Mouse (Mus musculus): ENCODE data around the gene Agbl1. TPM values are rescaled to one million over a fixed set of nuclear protein-coding genes. Genes with fewer than 3 reads are reported as not detected.

Agbl1 gene
- total and polyA plus RNA-seq, 3 experiments = not detected

GRCm38 (mm10) chr7:77114021-77114420, 884.3 kb downstream of the Agbl1 start:
- dilution Hi-C loops (cut with MboI; ENCODE audit: extremely low pct_ligation_motif_present, extremely low pct_unique_long_range_greater_than_20kb, low sequenced_read_pairs) = no loop called here
- H3K36me3 ChIP-seq (replicated peaks in 1 of 2; ENCODE audit: control insufficient read depth in 1 of 2, insufficient read depth in 1 of 2, low read length in 1 of 2) = no peaks in the 10 kb centered on the region

DNA sequence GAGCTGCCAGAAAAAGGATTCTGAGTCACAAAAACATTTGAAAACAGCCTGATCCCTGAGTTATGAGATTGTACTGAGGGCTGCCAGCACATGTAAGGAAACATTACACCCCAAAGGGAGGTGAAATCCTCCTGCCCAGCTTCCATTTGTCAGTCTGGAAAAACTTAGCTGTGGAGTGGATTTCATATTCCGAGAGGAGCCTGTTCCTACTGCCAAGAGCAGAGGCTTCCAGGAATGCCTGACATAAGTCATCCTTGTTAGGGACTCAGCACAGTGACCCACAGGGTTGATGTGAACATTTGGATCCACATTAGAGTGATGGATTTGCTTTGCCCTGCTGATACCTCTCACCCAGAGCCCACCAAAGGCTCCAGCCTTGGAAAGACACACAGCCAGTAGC, 899.4 kb downstream of the Agbl1 start:
- Histone ChIP-seq H3K27me3 (replicated peaks) (no peaks in the 10 kb centered on the region), H3K79me2 (replicated peaks; ENCODE audit: control insufficient read depth, extremely low read depth, insufficient read depth, poor library complexity, severe bottlenecking) (no peaks in the 10 kb centered on the region), H3K4me3 (replicated peaks in 1 of 3; ENCODE audit: low read depth in 2 of 3, low read length in 2 of 3, poor library complexity in 1 of 3) (no peak overlapping the region), H3K4me1 (ENCODE audit: control insufficient read depth in 1 of 2, insufficient read depth in 2 of 2) (no peaks in the 10 kb centered on the region), H3K4me2 (ENCODE audit: insufficient read depth, low read depth, poor library complexity, severe bottlenecking) (no peak overlapping the region), H3K36me3 (replicated peaks in 1 of 2; ENCODE audit: control insufficient read depth in 1 of 2, insufficient read depth in 1 of 2, low read length in 1 of 2) (no peaks in the 10 kb centered on the region), H3K9me3 (replicated peaks; ENCODE audit: low read length) (peaks cover 61% of the 10 kb centered on the region), H3K9ac (ENCODE audit: insufficient read depth, low read depth) (no peak overlapping the region), H3K27ac (ENCODE audit: insufficient read depth, low read depth) (no peak overlapping the region)
- in situ Hi-C loops (cut with MboI; ENCODE audit: low pct_ligation_motif_present, low pct_unique_long_range_greater_than_20kb, low sequenced_read_pairs) = no loop called here
- TF ChIP-seq KAT2A (IDR thresholded peaks at IDR 0.05; ENCODE audit: insufficient replicate concordance, low read length) (no peak), SIN3A (IDR thresholded peaks at IDR 0.05; ENCODE audit: low read length) (no peak), JUN (IDR thresholded peaks at IDR 0.05; ENCODE audit: insufficient read depth, low read depth, low read length) (no peak), MAFK (IDR thresholded peaks at IDR 0.05; ENCODE audit: insufficient replicate concordance, low read length) (no peak), PAX5 (IDR thresholded peaks at IDR 0.05; ENCODE audit: low read length) (no peak), CTCF (conservative IDR thresholded peaks at IDR 0.05 in 1 of 2, IDR thresholded peaks at IDR 0.05 in 1 of 2; ENCODE audit: low read depth in 2 of 2, low read length in 2 of 2) (no peak), RCOR1 (conservative IDR thresholded peaks at IDR 0.05; ENCODE audit: low read depth, low read length) (no peak), E2F4 (IDR thresholded peaks at IDR 0.05; ENCODE audit: insufficient replicate concordance, low read depth, low read length) (no peak), MAX (IDR thresholded peaks at IDR 0.05; ENCODE audit: low read length) (no peak), USF2 (conservative IDR thresholded peaks at IDR 0.05; ENCODE audit: low read depth, low read length) (no peak), ZMIZ1 (IDR thresholded peaks at IDR 0.05; ENCODE audit: low read depth, low read length) (no peak)
- DNase-seq (ENCODE audit: extremely low read depth) = no peak
- dilution Hi-C loops (cut with MboI; ENCODE audit: extremely low pct_ligation_motif_present, extremely low pct_unique_long_range_greater_than_20kb, low sequenced_read_pairs) = no loop called here

More at GRCm38 (mm10) chr7:77114021-77114420, 884.3 kb downstream of the Agbl1 start:
- Histone ChIP-seq H3K79me2 (replicated peaks; ENCODE audit: control insufficient read depth, extremely low read depth, insufficient read depth, poor library complexity, severe bottlenecking) (no peaks in the 10 kb centered on the region), H3K4me2 (ENCODE audit: insufficient read depth, low read depth, poor library complexity, severe bottlenecking) (no peak overlapping the region), H3K27me3 (replicated peaks) (no peaks in the 10 kb centered on the region), H3K9ac (ENCODE audit: insufficient read depth, low read depth) (no peak overlapping the region), H3K27ac (ENCODE audit: insufficient read depth, low read depth) (no peak overlapping the region), H3K9me3 (replicated peaks; ENCODE audit: low read length) (peaks cover 10% of the 10 kb centered on the region), H3K4me3 (replicated peaks in 1 of 3; ENCODE audit: low read depth in 2 of 3, low read length in 2 of 3, poor library complexity in 1 of 3) (no peak overlapping the region), H3K4me1 (ENCODE audit: control insufficient read depth in 1 of 2, insufficient read depth in 2 of 2) (no peaks in the 10 kb centered on the region)
- TF ChIP-seq MAZ (IDR thresholded peaks at IDR 0.05; ENCODE audit: low read depth, low read length) = no peak
- DNase-seq (ENCODE audit: extremely low read depth) = no peak
- in situ Hi-C loops (cut with MboI; ENCODE audit: low pct_ligation_motif_present, low pct_unique_long_range_greater_than_20kb, low sequenced_read_pairs) = no loop called here

- H3K9me3 ChIP-seq (replicated peaks; ENCODE audit: low read length) = peaks cover 60% of the 10 kb centered on the region
- H3K27ac ChIP-seq (ENCODE audit: insufficient read depth, low read depth) = no peak overlapping the region
- in situ Hi-C loops (cut with MboI; ENCODE audit: low pct_ligation_motif_present, low pct_unique_long_range_greater_than_20kb, low sequenced_read_pairs) (no loop called here), dilution Hi-C loops (cut with MboI; ENCODE audit: extremely low pct_ligation_motif_present, extremely low pct_unique_long_range_greater_than_20kb, low sequenced_read_pairs) (no loop called here)
- H3K4me2 ChIP-seq (ENCODE audit: insufficient read depth, low read depth, poor library complexity, severe bottlenecking) = no peak overlapping the region
- H3K79me2 ChIP-seq (replicated peaks; ENCODE audit: control insufficient read depth, extremely low read depth, insufficient read depth, poor library complexity, severe bottlenecking) = no peaks in the 10 kb centered on the region
- no peaks in the 10 kb centered on the region for H3K4me1 ChIP-seq (ENCODE audit: control insufficient read depth in 1 of 2, insufficient read depth in 2 of 2)
- no peak for TF ChIP-seq JUND (conservative IDR thresholded peaks at IDR 0.05; ENCODE audit: low read depth, low read length)
- no peak for TF ChIP-seq NELFE (IDR thresholded peaks at IDR 0.05; ENCODE audit: low read depth, low read length)
- no peak for TF ChIP-seq MXI1 (IDR thresholded peaks at IDR 0.05; ENCODE audit: low read depth, low read length)
- no peak for TF ChIP-seq JUN (IDR thresholded peaks at IDR 0.05; ENCODE audit: insufficient read depth, low read depth, low read length)
- TF ChIP-seq CTCF (conservative IDR thresholded peaks at IDR 0.05 in 1 of 2, IDR thresholded peaks at IDR 0.05 in 1 of 2; ENCODE audit: low read depth in 2 of 2, low read length in 2 of 2) = peak in 1 of 2 experiments; percentile 19; a peak in 1 of 4 replicates
- TF ChIP-seq ZMIZ1 (IDR thresholded peaks at IDR 0.05; ENCODE audit: low read depth, low read length) = no peak
- TF ChIP-seq RAD21 (IDR thresholded peaks at IDR 0.05; ENCODE audit: low read depth, low read length) = peak; percentile 11
- no peak for TF ChIP-seq MAZ (IDR thresholded peaks at IDR 0.05; ENCODE audit: low read depth, low read length)
- TF ChIP-seq TBP (conservative IDR thresholded peaks at IDR 0.05; ENCODE audit: low read depth, low read length) = no peak
- no peak for TF ChIP-seq E2F4 (IDR thresholded peaks at IDR 0.05; ENCODE audit: insufficient replicate concordance, low read depth, low read length)
- H3K4me3 ChIP-seq (replicated peaks in 1 of 3; ENCODE audit: low read depth in 2 of 3, low read length in 2 of 3, poor library complexity in 1 of 3) = no peak overlapping the region
- no peak for DNase-seq (ENCODE audit: extremely low read depth)
- H3K9ac ChIP-seq (ENCODE audit: insufficient read depth, low read depth) = no peak overlapping the region
- no peaks in the 10 kb centered on the region for H3K36me3 ChIP-seq (replicated peaks in 1 of 2; ENCODE audit: control insufficient read depth in 1 of 2, insufficient read depth in 1 of 2, low read length in 1 of 2)
- no peaks in the 10 kb centered on the region for H3K27me3 ChIP-seq (replicated peaks)
Measured at GRCm38 (mm10) chr7:77131950-77132349, 902.3 kb downstream of the Agbl1 start.

Data from CH12.LX (cell line).